ENCODE assay signal across 12 mouse cellular contexts in genomic region chr9:62155400-62155799, GRCm38 (mm10).
"Had no signal": no experiment of that assay in that cellular context is flagged by ENCODE, and none has a peak within 500 bp of the region (broad histone marks: within the 10 kb centered on the region; RNA-seq: fewer than 3 reads in every experiment).

No protein-coding gene starts in this region.

- H3K36me3 ChIP-seq: limb, embryonic 13.5 days; midbrain, embryonic 13.5 days had no signal

- H3K27ac ChIP-seq: kidney, postnatal 0 days; limb, embryonic 13.5 days; liver, embryonic 14.5 days; midbrain, embryonic 13.5 days; stomach, postnatal 0 days had no signal

- H3K27me3 ChIP-seq: limb, embryonic 13.5 days; midbrain, embryonic 13.5 days had no signal

- H3K4me3 ChIP-seq: limb, embryonic 13.5 days; midbrain, embryonic 13.5 days had no signal

- H3K4me2 ChIP-seq: limb, embryonic 13.5 days; midbrain, embryonic 13.5 days had no signal

- H3K9ac ChIP-seq: limb, embryonic 13.5 days; liver, embryonic 14.5 days; midbrain, embryonic 13.5 days had no signal

- H3K9me3 ChIP-seq: limb, embryonic 13.5 days; midbrain, embryonic 13.5 days had no signal

- ATAC-seq: lung, postnatal 0 days; midbrain, embryonic 13.5 days had no signal

- DNase-seq: kidney, adult 9 months; kidney, postnatal 36 days; lung, adult 2 months; lung, postnatal 36 days; thymus, adult 18-20 months; thymus, postnatal 14 days had no signal
